In genomic region chr19:23188986-23189385, GRCm38 (mm10) we compare ENCODE assay signal across 34 mouse cellular contexts.
"Had no signal": no experiment of that assay in that cellular context is flagged by ENCODE, and none has a peak within 500 bp of the region (broad histone marks: within the 10 kb centered on the region; RNA-seq: fewer than 3 reads in every experiment).

No protein-coding gene starts in this region.

- ATAC-seq: hindbrain, embryonic 16.5 days; hindbrain, postnatal 0 days; inflammation-experienced regulatory T-cells, adult 6 months; intestine, embryonic 15.5 days; intestine, embryonic 16.5 days; intestine, postnatal 0 days had no signal

- H3K4me1 ChIP-seq: heart, embryonic 12.5 days; heart, embryonic 15.5 days; hindbrain, embryonic 10.5 days; hindbrain, embryonic 12.5 days; hindbrain, embryonic 13.5 days; hindbrain, embryonic 15.5 days; intestine, embryonic 15.5 days; kidney, embryonic 15.5 days had no signal

- H3K4me3 ChIP-seq: heart, embryonic 12.5 days; heart, embryonic 13.5 days; heart, embryonic 15.5 days; hindbrain, embryonic 10.5 days; hindbrain, embryonic 12.5 days; hindbrain, embryonic 13.5 days; hindbrain, embryonic 15.5 days; intestine, embryonic 15.5 days; kidney, embryonic 15.5 days; layer of hippocampus, adult 2 months; left cerebral cortex, adult 2 months had no signal

- H3K27ac ChIP-seq: heart, embryonic 13.5 days; heart, embryonic 15.5 days; hindbrain, embryonic 10.5 days; hindbrain, embryonic 12.5 days; hindbrain, embryonic 13.5 days; hindbrain, embryonic 14.5 days; hindbrain, embryonic 15.5 days; hindbrain, postnatal 0 days; intestine, embryonic 15.5 days; kidney, embryonic 15.5 days; kidney, postnatal 0 days; layer of hippocampus, adult 2 months; left cerebral cortex, adult 2 months had no signal

- DNase-seq: heart, postnatal 10 days; heart, postnatal 14 days; heart, postnatal 36 days; heart, postnatal 4 days; kidney, adult 11 months; kidney, adult 18-20 months; kidney, adult 2 months; kidney, adult 8-10 months; kidney, adult 9 months; kidney, postnatal 10 days; kidney, postnatal 14 days; kidney, postnatal 25 days; kidney, postnatal 36 days; kidney, postnatal 4 days; layer of hippocampus, adult 9-11 months; layer of hippocampus, postnatal 36 days had no signal
